Mouse (Mus musculus) midbrain, embryonic 15.5 days (tissue): Measurements from ENCODE around the gene Gm11985. TPM values are rescaled to one million over a fixed set of nuclear protein-coding genes. Genes with fewer than 3 reads are reported as not detected.

Experiments used
- polyA plus RNA-seq: library from polyadenylated mRNA; unstranded; fragments of >200 nt; fragmentation: Nextera tagmentation; extraction: Ambion mirVana; gene quantifications from 2 replicates; pipeline ENCODE4 v1.2.1, GENCODE M21; 2015

Gene Gm11985
- polyA plus RNA-seq, 1 experiment from 2014 or later, result not detected

Other genes starting within 250 kb of the Gm11985 start
- 8.1 and 8.4 TPM in 2 replicates for gene Adcy1, start 125.1 kb downstream of the Gm11985 start, polyA plus RNA-seq
- gene Igfbp1, start 9.2 kb upstream of the Gm11985 start, polyA plus RNA-seq, result 0.37 TPM in 1 of 2 replicates, not detected in the other
- gene Igfbp3, start 25.4 kb upstream of the Gm11985 start, polyA plus RNA-seq, result 13.9 and 14.8 TPM in 2 replicates